Mouse (Mus musculus): Measurements from ENCODE around the gene Lpp.

DNA sequence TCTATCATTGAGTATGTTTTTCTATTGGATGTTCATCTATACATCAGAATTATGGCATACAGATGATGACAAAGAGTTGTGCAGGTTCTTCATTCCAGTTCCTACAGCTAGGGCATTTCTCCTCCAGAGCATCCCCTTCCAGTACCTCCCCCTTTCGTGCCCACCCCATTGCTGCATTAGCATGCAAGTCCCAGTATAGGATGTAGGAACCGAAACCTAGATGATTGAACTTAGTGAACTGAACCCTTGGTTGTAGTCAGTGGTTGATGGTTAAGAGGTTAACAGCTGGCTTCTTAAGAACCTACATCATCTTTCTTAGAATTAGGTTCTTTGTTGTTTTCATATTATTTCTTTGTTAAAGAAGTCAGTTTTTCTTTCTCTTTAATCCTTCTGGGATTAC, 265.7 kb downstream of the Lpp start:
- no peak for TF ChIP-seq GATA1 (IDR thresholded peaks at IDR 0.05; ENCODE audit: borderline replicate concordance, low read length)
- TF ChIP-seq FLI1 (IDR thresholded peaks at IDR 0.05; ENCODE audit: low read length): no peak

Data from megakaryocyte, embryonic 14.5 days (primary cell).